Mouse (Mus musculus) WW6 (cell line): Measurements from ENCODE around the gene Mtmr12.

Experiments used
- DNase-seq: peaks from one replicate; pipeline ENCODE4 v3.0.0-alpha.2; 2013; ENCODE audit warnings: low read depth, low spot score

Mtmr12 gene

DNA sequence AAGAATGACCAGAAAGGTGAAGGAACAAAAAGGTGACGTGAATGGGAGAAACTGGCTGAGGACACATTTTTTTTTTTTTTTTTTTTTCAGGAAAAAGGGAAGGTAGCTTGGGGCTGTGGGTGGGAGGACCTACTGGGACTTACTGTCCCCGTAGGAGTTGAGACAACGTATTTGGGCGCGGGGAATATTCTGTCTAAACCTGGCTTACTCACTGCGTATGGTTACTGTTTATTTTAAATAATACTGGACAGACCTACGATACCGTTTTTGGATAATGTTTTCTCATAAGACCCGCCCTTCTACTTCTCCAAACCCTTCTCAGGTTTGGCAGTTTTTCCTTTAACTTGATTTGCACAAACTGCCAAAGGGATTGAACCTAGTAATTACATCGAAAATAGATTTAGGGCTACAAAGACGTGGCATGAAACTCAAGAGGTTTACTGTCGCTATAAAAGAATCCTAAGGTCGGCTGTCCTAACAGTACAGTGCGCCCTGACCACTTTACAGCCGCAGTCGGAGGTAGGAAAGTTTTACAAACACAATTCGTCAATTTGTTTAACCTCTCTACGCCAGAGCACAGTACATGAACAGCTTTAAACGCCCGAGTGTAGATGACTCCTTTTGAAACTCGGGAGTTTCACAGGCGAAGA is 115.7 kb downstream of the Mtmr12 start:
- DNase-seq = no peak

DNA sequence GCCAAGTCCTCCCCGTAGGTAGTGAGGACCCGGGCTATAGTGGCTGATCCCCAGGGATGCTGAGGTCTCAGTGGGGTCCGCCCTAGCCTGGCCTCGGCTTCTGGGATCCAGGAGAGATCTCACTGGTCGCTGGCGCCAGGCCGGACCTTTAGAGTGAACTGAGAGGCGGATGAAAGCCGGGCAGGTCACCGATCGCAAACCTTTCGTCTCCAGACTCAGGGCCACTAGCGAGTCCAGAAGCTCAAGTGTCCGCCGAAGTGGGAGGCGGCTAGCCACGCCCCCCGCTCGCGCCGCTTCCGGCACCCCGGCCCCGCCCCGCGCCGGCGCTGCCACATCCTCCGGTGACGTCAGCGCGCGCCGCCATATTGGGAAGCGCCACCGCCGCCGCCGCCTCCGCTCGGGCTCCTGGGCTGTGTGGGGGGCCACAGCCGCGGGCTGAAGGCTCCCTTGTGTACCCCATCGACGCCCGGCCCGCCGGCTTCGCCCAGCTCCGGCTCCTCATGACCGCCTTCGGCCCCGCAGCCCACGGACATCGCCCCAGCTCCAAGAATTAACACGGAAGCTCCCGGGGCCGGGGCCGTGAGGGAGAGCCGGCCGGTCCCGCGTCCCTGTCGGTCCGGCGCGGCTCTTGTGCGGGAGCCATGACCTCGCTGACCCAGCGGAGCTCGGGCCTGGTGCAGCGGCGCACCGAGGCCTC is 116.4 kb downstream of the Mtmr12 start, which contains the start of gene Golph3:
Golph3 (plus strand) TSS at position 360 of the 697 bp plus-strand sequence.
- DNase-seq = peak; percentile 62

DNA sequence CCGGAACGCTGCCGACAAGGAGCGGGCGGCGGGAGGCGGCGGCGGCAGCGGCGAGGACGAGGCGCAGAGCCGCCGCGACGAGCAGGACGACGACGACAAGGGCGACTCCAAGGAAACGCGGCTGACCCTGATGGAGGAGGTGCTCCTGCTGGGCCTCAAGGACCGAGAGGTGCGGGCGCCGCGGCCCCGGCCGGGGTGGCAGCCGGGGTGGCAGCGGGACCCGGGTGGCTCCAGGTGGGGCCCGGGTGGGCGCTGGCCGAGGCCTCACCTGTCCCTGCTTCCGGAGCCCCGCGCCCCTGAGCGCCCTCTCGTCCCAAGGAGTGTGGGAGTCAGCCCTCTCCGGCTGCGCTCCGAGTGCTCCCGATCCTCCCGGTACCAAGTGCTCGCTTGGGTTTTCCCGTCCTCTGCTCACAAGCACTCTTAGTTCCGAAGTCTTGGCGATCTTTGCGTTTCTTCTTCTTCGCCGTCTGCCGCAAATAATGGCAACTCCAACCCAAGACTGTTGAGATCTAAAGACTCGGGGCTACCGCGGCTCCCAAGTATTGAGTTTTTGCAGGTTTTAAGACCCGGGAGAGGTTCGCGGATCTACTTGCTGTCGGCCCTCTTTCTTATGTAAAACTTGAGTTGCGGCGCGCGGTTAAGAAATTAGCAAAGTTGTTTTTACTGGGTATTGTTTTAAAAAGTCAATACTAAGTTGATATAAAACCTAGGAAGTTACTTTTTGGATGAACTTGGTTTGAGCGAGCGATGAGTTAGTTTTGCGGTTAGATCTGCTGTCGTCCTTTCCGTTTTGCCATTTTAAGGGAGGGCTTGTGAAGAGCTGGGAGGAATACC is 117.2 kb downstream of the Mtmr12 start, which contains the start of gene 1810049J17Rik:
1810049J17Rik (minus strand) TSS at position 112 of the 834 bp plus-strand sequence.
- no peak for DNase-seq

DNA sequence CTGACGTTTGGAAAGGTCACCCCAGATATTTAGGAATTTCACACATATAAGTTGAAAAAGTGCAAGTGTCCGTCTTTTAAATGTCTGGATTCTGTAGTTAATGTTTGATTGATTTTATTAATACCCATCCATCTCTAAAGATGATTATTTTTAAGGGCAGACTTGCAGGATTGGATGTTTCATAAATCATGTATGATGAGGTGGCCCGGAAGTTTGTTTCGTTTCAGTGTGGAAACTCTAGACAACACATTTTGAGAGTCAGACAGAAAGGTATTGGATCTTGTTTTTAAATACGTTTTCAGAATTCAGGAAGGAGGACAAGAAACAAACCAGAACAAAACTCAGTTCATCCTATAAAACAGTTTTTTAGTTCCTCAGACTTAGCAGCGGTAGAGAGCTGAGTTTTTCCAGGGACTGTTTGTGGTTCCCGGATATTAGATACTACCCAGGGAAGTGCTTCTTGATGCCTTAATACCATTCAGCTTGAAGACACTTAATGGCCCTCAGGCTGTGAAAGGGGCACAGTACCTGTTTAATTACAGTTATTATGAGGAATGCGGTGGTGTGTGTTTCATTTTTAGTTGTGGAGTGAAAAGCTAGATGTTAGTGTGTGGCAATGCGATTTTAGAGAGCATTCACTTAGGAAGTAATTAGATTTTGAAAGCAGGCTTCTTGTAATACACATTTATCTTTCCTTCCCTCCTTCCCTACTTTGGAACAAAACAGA is 118.0 kb downstream of the Mtmr12 start:
- DNase-seq = no peak
